Mouse (Mus musculus) lung, postnatal 0 days (tissue): ENCODE measurements around the gene Atp5g3.
"Not testable (repeated sequence)": the region's sequence is repeated elsewhere in the genome, so short reads cannot be mapped to it uniquely, and the experiment has no call there.

Experiments used
- CTCF ChIP-seq: IDR thresholded peaks from 2 replicates; pipeline ENCODE4 v1.5.1; 2016; ENCODE audit warnings: antibody characterized with exemption, mild to moderate bottlenecking
- EP300 ChIP-seq: IDR thresholded peaks from 2 replicates; pipeline ENCODE4 v1.6.1; 2016; ENCODE audit warnings: antibody characterized with exemption, mild to moderate bottlenecking, control low read depth

- TF ChIP-seq CTCF, EP300: not testable (repeated sequence)
These were observed 14.2 kb downstream of the Atp5g3 start for GRCm38 (mm10) chr2:73896919-73897318.
